Mouse (Mus musculus): ENCODE results near the gene Sept9. TPM values are rescaled to one million over a fixed set of nuclear protein-coding genes. Genes with fewer than 3 reads are reported as not detected.

Gene Sept9
- polyA plus RNA-seq, 1 experiment = 253 TPM

GRCm38 (mm10) chr11:117154088-117154815 lies 45.2 kb upstream of the Sept9 start:
- Histone ChIP-seq H3K27me3 (ENCODE audit: control insufficient read depth, insufficient read depth, insufficient read length) (no peaks in the 10 kb centered on the region), H3K4me3 (no peak overlapping the region), H3ac (ENCODE audit: control insufficient read depth, insufficient read length) (no peak overlapping the region), H3K4me2 (ENCODE audit: low read depth) (no peak overlapping the region), H3K79me2 (ENCODE audit: control insufficient read depth, insufficient read depth) (no peaks in the 10 kb centered on the region), H3K36me3 (ENCODE audit: control insufficient read depth, insufficient read depth) (peaks cover 35% of the 10 kb centered on the region)
- TF ChIP-seq MYOG (IDR thresholded peaks at IDR 0.05; ENCODE audit: control insufficient read depth in 1 of 3, insufficient read depth in 1 of 3, insufficient read length in 2 of 3, low read depth in 2 of 3) (peak in 1 of 3 experiments; percentile 24), POLR2A (IDR thresholded peaks at IDR 0.05; ENCODE audit: insufficient read length, low read depth) (peak; percentile 6), CEBPB (IDR thresholded peaks at IDR 0.05; ENCODE audit: insufficient read depth, poor library complexity, severe bottlenecking) (no peak), POLR2AphosphoS2 (IDR thresholded peaks at IDR 0.05; ENCODE audit: insufficient read length, low read depth) (peak; percentile 20), TCF3 (IDR thresholded peaks at IDR 0.05; ENCODE audit: insufficient read length, low read depth) (no peak), MAX (IDR thresholded peaks at IDR 0.05; ENCODE audit: low read depth) (no peak), REST (IDR thresholded peaks at IDR 0.05; ENCODE audit: insufficient read depth, insufficient read length) (no peak), USF1 (IDR thresholded peaks at IDR 0.05; ENCODE audit: low read depth) (no peak), E2F4 (IDR thresholded peaks at IDR 0.05; ENCODE audit: insufficient read depth) (no peak), SRF (IDR thresholded peaks at IDR 0.05; ENCODE audit: control insufficient read depth, insufficient read length, low read depth) (no peak), TCF12 (IDR thresholded peaks at IDR 0.05; ENCODE audit: insufficient read depth, poor library complexity, severe bottlenecking) (no peak), MYOD1 (IDR thresholded peaks at IDR 0.05; ENCODE audit: control insufficient read depth in 1 of 3, insufficient read length in 2 of 3, low read depth in 2 of 3) (peak in 1 of 3 experiments; percentile 47)

- no peak overlapping the region for H3K4me3 ChIP-seq
- H3K79me2 ChIP-seq (ENCODE audit: control insufficient read depth, insufficient read depth) = no peaks in the 10 kb centered on the region
- H3K36me3 ChIP-seq (ENCODE audit: control insufficient read depth, insufficient read depth) = peaks cover 20% of the 10 kb centered on the region
- no peaks in the 10 kb centered on the region for H3K27me3 ChIP-seq (ENCODE audit: control insufficient read depth, insufficient read depth, insufficient read length)
- H3K4me2 ChIP-seq (ENCODE audit: low read depth) = no peak overlapping the region
- no peak overlapping the region for H3ac ChIP-seq (ENCODE audit: control insufficient read depth, insufficient read length)
- no peak for TF ChIP-seq E2F4 (IDR thresholded peaks at IDR 0.05; ENCODE audit: insufficient read depth)
- no peak for TF ChIP-seq TCF3 (IDR thresholded peaks at IDR 0.05; ENCODE audit: insufficient read length, low read depth)
- TF ChIP-seq MYOG (IDR thresholded peaks at IDR 0.05; ENCODE audit: control insufficient read depth in 1 of 3, insufficient read depth in 1 of 3, insufficient read length in 2 of 3, low read depth in 2 of 3) = no peak
- TF ChIP-seq MAX (IDR thresholded peaks at IDR 0.05; ENCODE audit: low read depth) = no peak
- no peak for TF ChIP-seq POLR2A (IDR thresholded peaks at IDR 0.05; ENCODE audit: insufficient read length, low read depth)
- no peak for TF ChIP-seq TCF12 (IDR thresholded peaks at IDR 0.05; ENCODE audit: insufficient read depth, poor library complexity, severe bottlenecking)
- TF ChIP-seq CEBPB (IDR thresholded peaks at IDR 0.05; ENCODE audit: insufficient read depth, poor library complexity, severe bottlenecking) = no peak
- no peak for TF ChIP-seq REST (IDR thresholded peaks at IDR 0.05; ENCODE audit: insufficient read depth, insufficient read length)
- TF ChIP-seq MYOD1 (IDR thresholded peaks at IDR 0.05; ENCODE audit: control insufficient read depth in 1 of 3, insufficient read length in 2 of 3, low read depth in 2 of 3) = no peak
- TF ChIP-seq POLR2AphosphoS2 (IDR thresholded peaks at IDR 0.05; ENCODE audit: insufficient read length, low read depth) = no peak
- TF ChIP-seq USF1 (IDR thresholded peaks at IDR 0.05; ENCODE audit: low read depth) = no peak
These were observed 42.7 kb upstream of the Sept9 start for GRCm38 (mm10) chr11:117156725-117157124.

GRCm38 (mm10) chr11:117158343-117158742 lies 41.1 kb upstream of the Sept9 start:
- TF ChIP-seq SRF (IDR thresholded peaks at IDR 0.05; ENCODE audit: control insufficient read depth, insufficient read length, low read depth) = no peak
- no peak for TF ChIP-seq CEBPB (IDR thresholded peaks at IDR 0.05; ENCODE audit: insufficient read depth, poor library complexity, severe bottlenecking)
- no peak for TF ChIP-seq USF1 (IDR thresholded peaks at IDR 0.05; ENCODE audit: low read depth)
- no peak for TF ChIP-seq MYOG (IDR thresholded peaks at IDR 0.05; ENCODE audit: control insufficient read depth in 1 of 3, insufficient read depth in 1 of 3, insufficient read length in 2 of 3, low read depth in 2 of 3)
- TF ChIP-seq POLR2AphosphoS2 (IDR thresholded peaks at IDR 0.05; ENCODE audit: insufficient read length, low read depth) = no peak
- TF ChIP-seq MAX (IDR thresholded peaks at IDR 0.05; ENCODE audit: low read depth) = no peak
- no peak for TF ChIP-seq TCF3 (IDR thresholded peaks at IDR 0.05; ENCODE audit: insufficient read length, low read depth)
- TF ChIP-seq TCF12 (IDR thresholded peaks at IDR 0.05; ENCODE audit: insufficient read depth, poor library complexity, severe bottlenecking) = no peak

GRCm38 (mm10) chr11:117159257-117159945 lies 40.1 kb upstream of the Sept9 start:
- Histone ChIP-seq H3K27me3 (ENCODE audit: control insufficient read depth, insufficient read depth, insufficient read length) (no peaks in the 10 kb centered on the region), H3K4me2 (ENCODE audit: low read depth) (no peak overlapping the region), H3K79me2 (ENCODE audit: control insufficient read depth, insufficient read depth) (no peaks in the 10 kb centered on the region), H3K4me3 (no peak overlapping the region), H3ac (ENCODE audit: control insufficient read depth, insufficient read length) (no peak overlapping the region), H3K36me3 (ENCODE audit: control insufficient read depth, insufficient read depth) (peaks cover 20% of the 10 kb centered on the region)
- no peak for TF ChIP-seq POLR2A (IDR thresholded peaks at IDR 0.05; ENCODE audit: insufficient read length, low read depth)
- no peak for TF ChIP-seq TCF12 (IDR thresholded peaks at IDR 0.05; ENCODE audit: insufficient read depth, poor library complexity, severe bottlenecking)
- TF ChIP-seq USF1 (IDR thresholded peaks at IDR 0.05; ENCODE audit: low read depth) = no peak
- no peak for TF ChIP-seq MYOG (IDR thresholded peaks at IDR 0.05; ENCODE audit: control insufficient read depth in 1 of 3, insufficient read depth in 1 of 3, insufficient read length in 2 of 3, low read depth in 2 of 3)
- no peak for TF ChIP-seq MAX (IDR thresholded peaks at IDR 0.05; ENCODE audit: low read depth)
- no peak for TF ChIP-seq TCF3 (IDR thresholded peaks at IDR 0.05; ENCODE audit: insufficient read length, low read depth)
- no peak for TF ChIP-seq MYOD1 (IDR thresholded peaks at IDR 0.05; ENCODE audit: control insufficient read depth in 1 of 3, insufficient read length in 2 of 3, low read depth in 2 of 3)
- TF ChIP-seq SRF (IDR thresholded peaks at IDR 0.05; ENCODE audit: control insufficient read depth, insufficient read length, low read depth) = no peak
- no peak for TF ChIP-seq REST (IDR thresholded peaks at IDR 0.05; ENCODE audit: insufficient read depth, insufficient read length)
- TF ChIP-seq E2F4 (IDR thresholded peaks at IDR 0.05; ENCODE audit: insufficient read depth) = no peak
- no peak for TF ChIP-seq POLR2AphosphoS2 (IDR thresholded peaks at IDR 0.05; ENCODE audit: insufficient read length, low read depth)
- no peak for TF ChIP-seq CEBPB (IDR thresholded peaks at IDR 0.05; ENCODE audit: insufficient read depth, poor library complexity, severe bottlenecking)

More at GRCm38 (mm10) chr11:117158343-117158742, 41.1 kb upstream of the Sept9 start:
- Histone ChIP-seq H3K36me3 (ENCODE audit: control insufficient read depth, insufficient read depth) (peaks cover 20% of the 10 kb centered on the region), H3ac (ENCODE audit: control insufficient read depth, insufficient read length) (no peak overlapping the region), H3K79me2 (ENCODE audit: control insufficient read depth, insufficient read depth) (no peaks in the 10 kb centered on the region), H3K4me3 (no peak overlapping the region), H3K27me3 (ENCODE audit: control insufficient read depth, insufficient read depth, insufficient read length) (no peaks in the 10 kb centered on the region), H3K4me2 (ENCODE audit: low read depth) (no peak overlapping the region)
